9 mouse cellular contexts compared by ENCODE assay signal in genomic region chr9:46015831-46016230, GRCm38 (mm10). TPM values are rescaled to one million over a fixed set of nuclear protein-coding genes. Genes with fewer than 3 reads are reported as not detected.
DNase-seq lines count a peak whose midpoint lies in the region; ATAC-seq lines count a peak whose summit lies in the region.
"Had no signal": no experiment of that assay in that cellular context is flagged by ENCODE, and none has a peak within 500 bp of the region (broad histone marks: within the 10 kb centered on the region; RNA-seq: fewer than 3 reads in every experiment).

No protein-coding gene starts in this region.

- H3K9ac ChIP-seq in forebrain, embryonic 11.5 days (ENCODE audit: low read length) = 0 out of 2 replicates have a peak overlapping the region, but pooled peaks have one; percentile 12
- H3K9ac ChIP-seq in embryonic facial prominence, embryonic 15.5 days = no peak overlapping the region
- H3K9ac ChIP-seq in hindbrain, embryonic 16.5 days (ENCODE audit: low read depth, low read length) = peak overlapping the region; percentile 22; the same call in 1 of the 2 replicates
- H3K9ac ChIP-seq in liver, embryonic 16.5 days (ENCODE audit: low read depth, low read length) = no peak overlapping the region
- peak overlapping the region; percentile 42; the same call in 1 of the 2 replicates for H3K9ac ChIP-seq in stomach, embryonic 16.5 days (ENCODE audit: low read length)

- peak; percentile 54 for DNase-seq in forebrain, embryonic 11.5 days (ENCODE audit: low spot score)
- no peak for DNase-seq in forebrain, embryonic 10.5 days (ENCODE audit: extremely low spot score, low spot score)
- DNase-seq in 3T3-L1 (ENCODE audit: low read depth, low spot score) = peak; percentile 23
- no peak for DNase-seq in frontal cortex, postnatal 14 days (ENCODE audit: low spot score in 2 of 2)

- H3K36me3 ChIP-seq in forebrain, embryonic 11.5 days (ENCODE audit: control insufficient read depth, insufficient read depth, low read length) = no peaks in the 10 kb centered on the region
- peaks cover 21% of the 10 kb centered on the region for H3K36me3 ChIP-seq in forebrain, embryonic 10.5 days (replicated peaks)
- H3K36me3 ChIP-seq in embryonic facial prominence, embryonic 15.5 days = peaks cover 15% of the 10 kb centered on the region
- H3K36me3 ChIP-seq in hindbrain, embryonic 16.5 days (ENCODE audit: control insufficient read depth, insufficient read depth, low read length) = no peaks in the 10 kb centered on the region
- no peaks in the 10 kb centered on the region for H3K36me3 ChIP-seq in liver, embryonic 16.5 days (ENCODE audit: control insufficient read depth, insufficient read depth)
- H3K36me3 ChIP-seq in stomach, embryonic 16.5 days (ENCODE audit: control insufficient read depth, insufficient read depth, low read length) = 0 out of 2 replicates have a peak, but pooled peaks cover under 1% of the 10 kb centered on the region

- peaks cover 24% of the 10 kb centered on the region for H3K4me1 ChIP-seq in forebrain, embryonic 11.5 days (replicated peaks; ENCODE audit: control insufficient read depth, insufficient read depth, low read length)
- peaks cover 53% of the 10 kb centered on the region for H3K4me1 ChIP-seq in forebrain, embryonic 10.5 days
- H3K4me1 ChIP-seq in embryonic facial prominence, embryonic 15.5 days = peaks cover 41% of the 10 kb centered on the region
- H3K4me1 ChIP-seq in hindbrain, embryonic 16.5 days (ENCODE audit: control insufficient read depth, insufficient read depth, low read depth, low read length) = peaks cover 32% of the 10 kb centered on the region
- H3K4me1 ChIP-seq in liver, embryonic 16.5 days (ENCODE audit: control insufficient read depth, low read depth, low read length) = peaks cover 37% of the 10 kb centered on the region
- H3K4me1 ChIP-seq in stomach, embryonic 16.5 days (ENCODE audit: control insufficient read depth, insufficient read depth, low read length) = peaks cover 39% of the 10 kb centered on the region

- no peak for ATAC-seq in forebrain, embryonic 11.5 days (replicated peaks; ENCODE audit: low FRiP score)
- no peak for ATAC-seq in embryonic facial prominence, embryonic 15.5 days (ENCODE audit: insufficient number of reproducible peaks, low FRiP score, low TSS enrichment, low read depth)
- ATAC-seq in hindbrain, embryonic 16.5 days = no peak
- ATAC-seq in liver, embryonic 16.5 days (ENCODE audit: low read depth) = no peak
- ATAC-seq in stomach, embryonic 16.5 days (ENCODE audit: insufficient read depth, low FRiP score) = no peak

- peak overlapping the region; percentile 30; the same call in 1 of the 2 replicates for H3K4me2 ChIP-seq in forebrain, embryonic 11.5 days (ENCODE audit: low read depth, low read length, severe bottlenecking)
- H3K4me2 ChIP-seq in embryonic facial prominence, embryonic 15.5 days (replicated peaks) = peak overlapping the region; percentile 75; the same call in 1 of the 2 replicates
- H3K4me2 ChIP-seq in hindbrain, embryonic 16.5 days (ENCODE audit: low read length) = peak overlapping the region; percentile 87
- H3K4me2 ChIP-seq in liver, embryonic 16.5 days (ENCODE audit: low read depth, low read length) = peak overlapping the region; percentile 15; the same call in 1 of the 2 replicates
- H3K4me2 ChIP-seq in stomach, embryonic 16.5 days (ENCODE audit: low read depth, low read length) = peak overlapping the region; percentile 85

- 17% methylated on average over 9 of the region's 9 CpGs for WGBS in forebrain, embryonic 11.5 days
- WGBS in forebrain, embryonic 10.5 days = 48% methylated on average over 9 of the region's 9 CpGs
- WGBS in embryonic facial prominence, embryonic 15.5 days = 28% methylated on average over 9 of the region's 9 CpGs
- 15% methylated on average over 9 of the region's 9 CpGs for WGBS in hindbrain, embryonic 16.5 days
- WGBS in liver, embryonic 16.5 days (ENCODE audit: insufficient replicate concordance) = 51% methylated on average over 9 of the region's 9 CpGs
- 16% methylated on average over 9 of the region's 9 CpGs for WGBS in stomach, embryonic 16.5 days

- H3K27me3 ChIP-seq in forebrain, embryonic 11.5 days (ENCODE audit: control insufficient read depth, insufficient read depth, low read length) = no peaks in the 10 kb centered on the region
- H3K27me3 ChIP-seq in forebrain, embryonic 10.5 days (ENCODE audit: poor library complexity, severe bottlenecking) = no peaks in the 10 kb centered on the region
- no peaks in the 10 kb centered on the region for H3K27me3 ChIP-seq in embryonic facial prominence, embryonic 15.5 days
- no peaks in the 10 kb centered on the region for H3K27me3 ChIP-seq in hindbrain, embryonic 16.5 days (replicated peaks; ENCODE audit: control insufficient read depth, insufficient read depth, low read length)
- H3K27me3 ChIP-seq in liver, embryonic 16.5 days (ENCODE audit: control insufficient read depth, insufficient read depth, low read depth, low read length) = no peaks in the 10 kb centered on the region
- no peaks in the 10 kb centered on the region for H3K27me3 ChIP-seq in stomach, embryonic 16.5 days (ENCODE audit: control insufficient read depth, insufficient read depth, low read length)
- H3K27me3 ChIP-seq: CH12.LX had no signal

- H3K4me3 ChIP-seq in forebrain, embryonic 11.5 days (ENCODE audit: low read depth, low read length) = no peak overlapping the region
- no peak overlapping the region for H3K4me3 ChIP-seq in forebrain, embryonic 10.5 days
- H3K4me3 ChIP-seq in embryonic facial prominence, embryonic 15.5 days (replicated peaks) = no peak overlapping the region
- H3K4me3 ChIP-seq in hindbrain, embryonic 16.5 days (ENCODE audit: low read length) = no peak overlapping the region
- H3K4me3 ChIP-seq in liver, embryonic 16.5 days (ENCODE audit: low read depth, low read length) = no peak overlapping the region
- peak overlapping the region; percentile 23; the same call in 1 of the 2 replicates for H3K4me3 ChIP-seq in stomach, embryonic 16.5 days (replicated peaks; ENCODE audit: low read length)

- no peaks in the 10 kb centered on the region for H3K9me3 ChIP-seq in forebrain, embryonic 11.5 days (ENCODE audit: control insufficient read depth, low read length)
- H3K9me3 ChIP-seq in forebrain, embryonic 10.5 days = no peaks in the 10 kb centered on the region
- H3K9me3 ChIP-seq in embryonic facial prominence, embryonic 15.5 days (replicated peaks) = no peaks in the 10 kb centered on the region
- no peaks in the 10 kb centered on the region for H3K9me3 ChIP-seq in hindbrain, embryonic 16.5 days (ENCODE audit: control insufficient read depth, low read length)
- H3K9me3 ChIP-seq in liver, embryonic 16.5 days (replicated peaks; ENCODE audit: control insufficient read depth, low read length) = no peaks in the 10 kb centered on the region
- H3K9me3 ChIP-seq in stomach, embryonic 16.5 days (replicated peaks; ENCODE audit: control insufficient read depth, low read length) = no peaks in the 10 kb centered on the region

- H3K27ac ChIP-seq in forebrain, embryonic 11.5 days (ENCODE audit: low read depth, low read length) = no peak overlapping the region
- H3K27ac ChIP-seq in forebrain, embryonic 10.5 days = no peak overlapping the region
- H3K27ac ChIP-seq in embryonic facial prominence, embryonic 15.5 days (replicated peaks) = 0 out of 2 replicates have a peak overlapping the region, but pooled peaks have one; percentile 88
- H3K27ac ChIP-seq in hindbrain, embryonic 16.5 days (ENCODE audit: low read depth, low read length) = no peak overlapping the region; the same call in 1 of the 2 replicates
- no peak overlapping the region for H3K27ac ChIP-seq in liver, embryonic 16.5 days (ENCODE audit: low read length)
- H3K27ac ChIP-seq in stomach, embryonic 16.5 days (ENCODE audit: low read length) = peak overlapping the region; percentile 46

RNA-seq across cellular contexts. Expression of gene Sik3, which starts 3.2 kb away (rescaled TPM):
- polyA plus RNA-seq in forebrain, embryonic 11.5 days (2014; fragmentation: Nextera tagmentation; extraction: Ambion mirVana) = 11.3 TPM in 2 replicates
- 4.4 and 5.6 TPM in 2 replicates for polyA plus RNA-seq in forebrain, embryonic 10.5 days (2016; fragmentation: Nextera tagmentation; extraction: Ambion mirVana)
- polyA plus RNA-seq in embryonic facial prominence, embryonic 15.5 days (2015; fragmentation: Nextera tagmentation; extraction: Ambion mirVana) = 15.1 and 16.2 TPM in 2 replicates
- polyA plus RNA-seq in hindbrain, embryonic 16.5 days (2015; fragmentation: Nextera tagmentation; extraction: Ambion mirVana) = 5.2 and 5.7 TPM in 2 replicates
- 1.6 and 1.7 TPM in 2 replicates for polyA plus RNA-seq in liver, embryonic 16.5 days (2015; fragmentation: Nextera tagmentation; extraction: Ambion mirVana)
- polyA plus RNA-seq in stomach, embryonic 16.5 days (2015; fragmentation: Nextera tagmentation; extraction: Ambion mirVana) = 5.1 and 5.7 TPM in 2 replicates

RNA-seq across cellular contexts. Expression of gene Pafah1b2, which starts 3.3 kb away (rescaled TPM):
- 274 and 277 TPM in 2 replicates for polyA plus RNA-seq in forebrain, embryonic 11.5 days (2014; fragmentation: Nextera tagmentation; extraction: Ambion mirVana)
- 279 and 288 TPM in 2 replicates for polyA plus RNA-seq in forebrain, embryonic 10.5 days (2016; fragmentation: Nextera tagmentation; extraction: Ambion mirVana)
- polyA plus RNA-seq in embryonic facial prominence, embryonic 15.5 days (2015; fragmentation: Nextera tagmentation; extraction: Ambion mirVana) = 161 and 173 TPM in 2 replicates
- 263 and 279 TPM in 2 replicates for polyA plus RNA-seq in hindbrain, embryonic 16.5 days (2015; fragmentation: Nextera tagmentation; extraction: Ambion mirVana)
- 57.6 and 63.3 TPM in 2 replicates for polyA plus RNA-seq in liver, embryonic 16.5 days (2015; fragmentation: Nextera tagmentation; extraction: Ambion mirVana)
- polyA plus RNA-seq in stomach, embryonic 16.5 days (2015; fragmentation: Nextera tagmentation; extraction: Ambion mirVana) = 143 and 152 TPM in 2 replicates

Comparison
In these comparisons a context has a peak if more than half of its experiments do, and no peak if none do; other contexts are left out.
1. DNase-seq: peak in forebrain, embryonic 11.5 days (single experiment) and 3T3-L1 (single experiment); none in forebrain, embryonic 10.5 days (single experiment) and frontal cortex, postnatal 14 days (0 of 2).
2. H3K27ac ChIP-seq: peak in embryonic facial prominence, embryonic 15.5 days (single experiment) and stomach, embryonic 16.5 days (single experiment); none in forebrain, embryonic 11.5 days (single experiment), forebrain, embryonic 10.5 days (single experiment), hindbrain, embryonic 16.5 days (single experiment) and liver, embryonic 16.5 days (single experiment).
3. H3K4me2 ChIP-seq: peak in every context shown above with its lines; median percentile 87 in hindbrain, embryonic 16.5 days; 85 in stomach, embryonic 16.5 days; 75 in embryonic facial prominence, embryonic 15.5 days; 30 in forebrain, embryonic 11.5 days; 15 in liver, embryonic 16.5 days.
4. H3K9ac ChIP-seq: peak in forebrain, embryonic 11.5 days (single experiment), hindbrain, embryonic 16.5 days (single experiment) and stomach, embryonic 16.5 days (single experiment); none in embryonic facial prominence, embryonic 15.5 days (single experiment) and liver, embryonic 16.5 days (single experiment).